Mouse (Mus musculus): ENCODE data around the gene Sgce.

Sgce gene

GRCm38 (mm10) chr6:4722739-4723138 lies 24.3 kb downstream of the Sgce start:
- in situ Hi-C loops (cut with MseI, MboI) = no loop called here

DNA sequence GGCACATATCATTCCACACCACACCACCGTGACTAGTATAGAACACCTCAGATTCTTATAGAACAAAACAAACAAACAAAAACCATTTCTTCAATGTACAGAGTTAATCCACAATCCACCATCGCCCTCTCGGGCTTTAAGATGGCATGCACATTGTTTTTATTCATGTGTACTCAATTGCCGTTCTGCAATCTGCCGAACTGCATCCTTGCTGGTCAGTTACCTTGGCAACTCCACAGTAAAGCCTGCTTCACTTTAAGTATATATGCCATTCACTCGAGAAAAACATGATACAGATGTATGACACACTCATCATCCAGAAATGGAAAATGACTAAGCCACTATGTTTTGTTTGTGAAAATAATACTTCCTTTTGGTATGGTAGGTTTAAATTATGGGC lies 24.9 kb downstream of the Sgce start:
- in situ Hi-C loops (cut with MseI, MboI) = no loop called here

DNA sequence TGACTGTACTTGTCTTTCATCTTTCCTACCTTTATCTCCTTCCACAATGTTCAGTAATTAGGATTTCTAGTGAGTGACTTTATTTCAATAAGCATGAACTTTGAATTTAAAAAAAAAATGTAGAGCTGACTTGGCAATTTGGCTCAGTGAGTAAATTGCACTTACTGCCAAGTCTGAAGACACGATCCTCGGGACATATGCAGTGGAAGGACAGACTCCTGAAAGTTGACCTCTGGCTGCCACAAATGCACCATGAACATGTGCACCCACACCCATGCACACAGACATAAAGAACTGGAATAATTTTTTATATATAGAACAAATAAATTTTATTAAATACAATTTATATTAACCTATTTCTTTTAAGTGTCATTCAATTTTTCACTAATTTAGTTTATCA lies 29.7 kb downstream of the Sgce start:
- in situ Hi-C loops (cut with MseI, MboI) = no loop called here

DNA sequence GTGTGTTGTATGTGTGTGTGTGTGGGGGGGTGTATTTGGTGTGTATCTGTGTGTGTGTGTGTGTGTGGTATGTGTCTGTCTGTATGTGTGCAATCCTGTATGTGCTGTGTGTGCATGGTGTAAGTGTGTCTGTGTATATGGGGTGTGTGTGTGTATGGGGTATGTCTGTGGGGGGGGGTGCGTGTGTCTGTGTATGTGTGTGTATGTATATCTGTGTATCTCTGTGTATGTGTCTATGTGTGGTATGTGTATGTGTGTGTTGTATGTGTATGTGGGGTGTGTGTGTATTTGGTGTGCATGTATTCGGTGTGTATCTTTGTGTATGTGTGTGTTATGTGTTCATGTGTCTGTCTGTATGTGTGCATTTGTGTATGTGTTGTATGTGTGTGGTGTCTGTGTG lies 30.8 kb downstream of the Sgce start:
- in situ Hi-C loops (cut with MseI, MboI) = no loop called here

DNA sequence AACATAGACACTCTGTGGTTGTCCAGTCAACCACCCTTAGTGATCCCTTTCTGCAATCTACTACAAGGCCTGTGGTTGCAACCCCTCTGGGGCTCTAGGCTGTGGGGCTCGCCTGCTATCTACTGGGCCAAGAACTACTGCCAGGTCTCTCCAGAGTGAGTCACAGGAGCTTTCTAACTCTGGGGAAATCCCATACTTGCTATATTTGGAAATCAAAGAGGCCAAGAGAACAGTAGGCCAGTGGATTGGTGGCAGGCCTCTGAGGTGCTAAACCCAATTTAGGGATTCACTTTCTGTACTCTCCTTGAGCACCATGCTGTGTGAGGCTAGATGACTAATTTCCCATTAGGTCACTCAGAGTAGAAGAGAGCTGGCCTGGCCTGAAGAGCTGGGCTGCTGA lies 38.0 kb downstream of the Sgce start:
- in situ Hi-C loops (cut with MseI, MboI) = no loop called here

DNA sequence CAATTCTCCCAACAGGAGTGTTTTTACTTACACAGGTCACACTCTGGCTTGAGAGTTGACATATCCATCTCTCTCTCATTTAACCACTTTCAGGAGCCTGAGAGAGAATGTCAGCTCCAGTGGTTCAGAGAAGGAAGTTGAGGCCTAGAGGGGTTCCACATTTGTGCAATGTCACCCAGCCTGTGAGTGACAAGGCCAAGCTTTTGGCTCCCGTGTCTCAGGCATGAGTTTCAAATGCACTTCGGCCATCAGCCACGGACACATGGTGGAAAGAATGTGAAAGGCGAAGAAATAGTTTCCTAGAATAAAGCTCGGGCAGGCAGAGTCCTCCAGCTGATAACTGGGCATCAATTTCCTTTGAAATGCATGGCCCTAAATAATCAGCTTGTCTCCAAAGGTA lies 40.6 kb downstream of the Sgce start:
- in situ Hi-C loops (cut with MseI, MboI) = no loop called here

- in situ Hi-C loops (cut with MseI, MboI) = no loop called here
Observed at GRCm38 (mm10) chr6:4703908-4704307, 43.1 kb downstream of the Sgce start.

- in situ Hi-C loops (cut with MseI, MboI) = no loop called here
Observed at GRCm38 (mm10) chr6:4701641-4702040, 45.4 kb downstream of the Sgce start.

- in situ Hi-C loops (cut with MseI, MboI) = no loop called here
Observed at GRCm38 (mm10) chr6:4695778-4696177, 51.2 kb downstream of the Sgce start.

DNA sequence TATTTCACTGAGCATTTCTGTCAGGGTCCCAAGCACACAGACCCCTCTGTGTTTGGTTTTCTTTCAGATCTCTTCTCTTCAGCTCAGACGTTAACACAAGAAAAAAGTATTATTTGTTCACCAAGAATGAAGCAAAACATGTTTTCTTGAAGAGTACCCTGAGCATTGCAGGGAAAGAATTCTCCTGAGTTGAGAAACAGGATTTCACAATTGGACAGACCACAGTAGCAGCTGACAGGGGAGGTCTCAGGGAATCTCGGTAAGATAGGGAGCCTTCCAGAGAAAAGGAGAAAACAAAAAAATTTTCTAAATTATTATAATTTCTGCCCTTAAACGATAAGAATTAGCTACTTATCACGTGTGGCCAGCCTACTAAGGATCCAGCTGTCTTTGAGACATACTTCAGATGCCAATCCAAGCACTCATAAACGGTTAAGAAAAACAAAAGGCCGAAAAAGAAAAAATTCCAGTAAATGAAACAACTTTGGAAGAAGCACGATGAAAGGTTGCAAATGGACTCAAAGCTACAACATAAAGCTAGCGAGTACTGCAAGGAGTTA lies 52.3 kb downstream of the Sgce start:
- in situ Hi-C loops (cut with MseI, MboI) = no loop called here

DNA sequence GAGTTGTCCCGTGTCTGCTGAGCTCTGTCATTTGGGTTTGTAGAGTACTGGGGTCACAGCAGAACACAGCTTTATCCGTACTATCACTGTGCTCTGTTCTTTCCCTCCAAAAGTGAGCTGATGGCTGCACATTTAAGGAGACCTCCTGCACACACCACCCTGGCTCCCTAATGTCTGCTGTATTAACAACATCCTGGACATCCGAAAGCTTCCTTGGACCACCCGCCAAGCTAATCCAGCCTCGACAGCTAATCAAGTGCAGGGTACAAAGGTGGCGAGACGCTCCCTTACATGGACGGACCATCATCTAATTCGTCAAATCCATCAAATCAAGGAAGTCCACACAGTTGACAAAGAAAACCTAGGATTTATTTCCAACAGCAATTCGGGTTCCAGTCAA lies 53.5 kb downstream of the Sgce start:
- in situ Hi-C loops (cut with MseI, MboI) = no loop called here

GRCm38 (mm10) chr6:4690438-4690837 lies 56.6 kb downstream of the Sgce start:
- in situ Hi-C loops (cut with MseI, MboI) = no loop called here

GRCm38 (mm10) chr6:4684706-4685340 lies 62.2 kb downstream of the Sgce start:
- in situ Hi-C loops (cut with MseI, MboI) = no loop called here

- in situ Hi-C loops (cut with MseI, MboI) = no loop called here
Observed at GRCm38 (mm10) chr6:4680576-4680975, 66.4 kb downstream of the Sgce start.

- in situ Hi-C loops (cut with MseI, MboI) = no loop called here
Observed at GRCm38 (mm10) chr6:4679981-4680380, 67.0 kb downstream of the Sgce start.

GRCm38 (mm10) chr6:4677356-4677761 lies 69.6 kb downstream of the Sgce start:
- in situ Hi-C loops (cut with MseI, MboI) = no loop called here

- in situ Hi-C loops (cut with MseI, MboI) = loop anchor here in 1 of 2 experiments (25.0 kb wide), 1 partner anchor 222 kb away; no protein-coding TSS in a partner anchor
Observed at GRCm38 (mm10) chr6:4665154-4665553, 81.9 kb downstream of the Sgce start.

DNA sequence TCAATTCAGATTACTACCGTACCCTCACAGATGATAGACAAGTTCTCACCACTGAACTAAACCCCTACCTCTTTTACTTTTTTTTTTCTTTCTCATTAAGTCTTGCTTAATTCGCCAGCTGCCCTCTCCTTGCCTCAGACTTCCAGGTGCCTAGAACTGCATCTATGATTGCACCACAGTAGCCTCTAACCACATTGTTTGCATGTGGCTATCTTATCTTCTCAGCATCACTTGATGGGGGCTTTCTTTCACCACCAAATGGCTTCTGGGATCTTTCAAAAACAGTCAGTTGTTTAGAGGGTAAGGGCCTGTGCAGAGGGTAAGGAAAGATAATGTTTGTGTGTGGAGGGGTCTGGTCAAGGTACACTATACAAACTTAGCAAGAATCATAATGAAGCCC lies 82.7 kb downstream of the Sgce start:
- in situ Hi-C loops (cut with MseI, MboI) = loop anchor here in 1 of 2 experiments (25.0 kb wide), 1 partner anchor 223 kb away; no protein-coding TSS in a partner anchor

DNA sequence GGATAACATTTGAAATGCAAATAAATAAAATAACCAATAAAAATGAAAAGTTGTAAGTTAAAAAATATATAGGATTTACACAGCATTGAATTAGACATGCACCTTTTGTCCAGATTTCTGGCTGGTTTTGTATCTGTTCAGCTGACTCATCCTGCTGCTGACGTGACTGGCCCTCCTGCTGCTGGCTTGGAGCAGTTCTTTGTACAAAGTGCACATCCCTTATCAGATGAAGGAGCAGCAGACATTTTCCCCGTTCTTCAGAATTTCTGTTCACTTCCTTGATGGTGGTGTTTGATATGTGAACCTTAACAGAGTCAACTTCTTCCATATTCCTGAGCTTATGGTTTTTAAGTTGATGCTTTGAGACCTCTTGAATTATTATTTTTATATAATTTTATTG lies 83.5 kb downstream of the Sgce start:
- in situ Hi-C loops (cut with MseI, MboI) = loop anchor here in 1 of 2 experiments (25.0 kb wide), 1 partner anchor 224 kb away; no protein-coding TSS in a partner anchor

GRCm38 (mm10) chr6:4658861-4659260 lies 88.1 kb downstream of the Sgce start:
- in situ Hi-C loops (cut with MseI, MboI) = loop anchor here in 1 of 2 experiments (10.0 to 25.0 kb wide), 2 partner anchors 228 to 726 kb away; partner anchors contain the start of gene Asb4

DNA sequence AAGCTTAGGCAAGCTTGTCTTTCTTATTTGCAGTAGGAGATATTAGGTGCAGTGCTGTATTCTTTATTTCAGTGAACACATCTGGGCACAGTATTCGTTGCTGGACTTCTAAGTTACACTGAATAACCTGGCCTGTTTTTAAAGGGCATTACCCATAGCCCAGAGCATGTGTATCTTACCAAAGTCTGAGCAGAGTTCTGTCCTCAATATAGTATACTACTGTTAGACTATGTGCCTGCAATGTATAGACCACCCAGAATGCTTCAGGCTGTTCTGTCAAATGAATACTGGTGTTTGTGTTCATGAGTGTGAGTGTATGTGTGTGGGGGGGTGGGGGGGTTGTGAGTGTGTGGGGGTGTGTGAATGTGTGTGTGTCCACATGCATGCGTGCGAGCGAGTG lies 91.1 kb downstream of the Sgce start:
- in situ Hi-C loops (cut with MseI, MboI) = loop anchor here in 1 of 2 experiments (10.0 to 25.0 kb wide), 2 partner anchors 231 to 729 kb away; partner anchors contain the start of gene Asb4

DNA sequence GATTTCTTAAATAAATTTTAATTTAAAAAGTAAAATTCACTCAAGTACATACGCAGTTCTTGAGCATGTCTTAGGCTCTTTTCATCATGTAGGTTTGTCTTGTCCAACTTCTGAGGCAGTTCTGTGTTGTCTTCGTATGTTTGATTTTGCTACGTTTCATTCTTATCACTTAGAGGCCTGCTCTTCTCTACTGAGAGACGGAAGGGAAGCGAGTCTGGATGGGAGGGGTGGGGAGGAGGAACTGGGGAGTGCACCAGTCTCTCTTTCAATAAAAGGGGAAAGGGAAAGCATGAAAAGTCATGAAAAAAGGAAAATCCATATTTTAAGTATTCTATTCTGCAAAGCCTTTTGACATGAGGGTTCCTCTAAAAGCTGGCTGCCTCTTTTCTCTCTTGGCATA lies 91.5 kb downstream of the Sgce start:
- in situ Hi-C loops (cut with MseI, MboI) = loop anchor here in 1 of 2 experiments (10.0 to 25.0 kb wide), 2 partner anchors 232 to 729 kb away; partner anchors contain the start of gene Asb4

DNA sequence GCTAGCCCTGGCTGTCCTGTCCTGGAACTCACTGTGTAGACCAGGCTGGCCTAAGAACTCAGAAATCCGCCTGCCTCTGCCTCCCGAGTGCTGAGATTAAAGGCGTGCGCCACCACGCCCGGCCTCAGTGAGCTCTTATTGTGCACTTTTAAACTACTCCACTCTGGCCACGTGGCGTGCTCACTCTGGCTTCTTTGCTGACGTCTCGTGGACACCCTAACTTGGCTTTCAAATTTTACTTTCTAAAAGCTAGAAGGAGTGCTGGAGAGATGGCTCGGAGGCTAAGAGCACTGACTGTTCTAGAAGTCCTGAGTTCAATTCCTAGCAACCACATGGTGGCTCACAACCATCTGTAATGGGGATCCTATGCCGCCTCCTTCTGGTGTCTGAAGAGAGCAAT lies 93.3 kb downstream of the Sgce start:
- in situ Hi-C loops (cut with MseI, MboI) = loop anchor here (5.0 to 25.0 kb wide), 3 partner anchors 234 to 731 kb away; partner anchors contain the start of gene Asb4 (in 1 of the 2)

Measured in mouse trophoblast stem cell (cell line).